Mouse (Mus musculus): ENCODE data around the gene Gm11213. TPM values are rescaled to one million over a fixed set of nuclear protein-coding genes. Genes with fewer than 3 reads are reported as not detected.

The Gm11213 gene
- polyA plus RNA-seq, 1 experiment from 2014 or later = not detected

GRCm38 (mm10) chr4:63547799-63548198 is 57.3 kb downstream of the Gm11213 start:
- Histone ChIP-seq H3K9me3 (replicated peaks; ENCODE audit: control insufficient read depth, low read length) (no peaks in the 10 kb centered on the region), H3K27me3 (ENCODE audit: control insufficient read depth, insufficient read depth, low read length) (no peaks in the 10 kb centered on the region), H3K9ac (ENCODE audit: low read depth, low read length) (no peak overlapping the region), H3K4me3 (ENCODE audit: low read depth, low read length) (no peak overlapping the region), H3K27ac (ENCODE audit: low read depth, low read length) (no peak overlapping the region), H3K36me3 (ENCODE audit: control insufficient read depth, insufficient read depth, low read length) (peaks cover 25% of the 10 kb centered on the region), H3K4me2 (no peak overlapping the region), H3K4me1 (ENCODE audit: control insufficient read depth, insufficient read depth, low read length) (peaks cover 19% of the 10 kb centered on the region)
- 63% methylated on average over 1 of the region's 1 CpGs for WGBS (ENCODE audit: insufficient replicate concordance)
- ATAC-seq (replicated peaks; ENCODE audit: insufficient number of reproducible peaks, low FRiP score, low TSS enrichment) = no peak

Other genes with a start within 250 kb of the Gm11213 start
- gene Orm3, start 249.1 kb downstream of the Gm11213 start, polyA plus RNA-seq (2014; fragmentation: Nextera tagmentation; extraction: Ambion mirVana) = not detected in 2 replicates
- not detected in 2 replicates for gene Orm2, start 242.8 kb downstream of the Gm11213 start, polyA plus RNA-seq (2014; fragmentation: Nextera tagmentation; extraction: Ambion mirVana)
- 3.1 and 3.2 TPM in 2 replicates for gene Akna, start 201.9 kb downstream of the Gm11213 start, polyA plus RNA-seq (2014; fragmentation: Nextera tagmentation; extraction: Ambion mirVana)
- 3.3 and 4.7 TPM in 2 replicates for gene Whrn, start 109.3 kb downstream of the Gm11213 start, polyA plus RNA-seq (2014; fragmentation: Nextera tagmentation; extraction: Ambion mirVana)
- gene Atp6v1g1, start 60.5 kb downstream of the Gm11213 start, polyA plus RNA-seq (2014; fragmentation: Nextera tagmentation; extraction: Ambion mirVana) = 213 and 221 TPM in 2 replicates
- 5.5 and 5.8 TPM in 2 replicates for gene Tmem268, start 46.5 kb downstream of the Gm11213 start, polyA plus RNA-seq (2014; fragmentation: Nextera tagmentation; extraction: Ambion mirVana)
- not detected in 2 replicates for gene Tex48, start 17.2 kb upstream of the Gm11213 start, polyA plus RNA-seq (2014; fragmentation: Nextera tagmentation; extraction: Ambion mirVana)
- not detected in 2 replicates for gene Gm11214, start 58.1 kb upstream of the Gm11213 start, polyA plus RNA-seq (2014; fragmentation: Nextera tagmentation; extraction: Ambion mirVana)
- gene Tnfsf15, start 139.9 kb upstream of the Gm11213 start, polyA plus RNA-seq (2014; fragmentation: Nextera tagmentation; extraction: Ambion mirVana) = 0.04 TPM in 1 of 2 replicates, not detected in the other

All from heart, embryonic 11.5 days (tissue).